Mouse (Mus musculus): Measurements from ENCODE around the gene Imp4.
"Not testable (repeated sequence)": the region's sequence is repeated elsewhere in the genome, so short reads cannot be mapped to it uniquely, and the experiment has no call there.

The Imp4 gene

GRCm38 (mm10) chr1:34439215-34439960 lies at the start of gene Imp4, which contains the start of gene Ccdc115:
Gene Imp4 (plus strand): TSS chr1:34439851.
Gene Ccdc115 (minus strand): TSS chr1:34439672.
- DNase-seq (ENCODE audit: low read depth, low spot score), result peak; percentile 99

- DNase-seq (ENCODE audit: low read depth, low spot score), result no peak
Observed at GRCm38 (mm10) chr1:34396321-34396720, 43.3 kb upstream of the Imp4 start.

- DNase-seq (ENCODE audit: low read depth, low spot score), result no peak
Observed at GRCm38 (mm10) chr1:34399182-34399953, 40.3 kb upstream of the Imp4 start.

GRCm38 (mm10) chr1:34428466-34428865 lies 11.2 kb upstream of the Imp4 start:
- no peak for DNase-seq (ENCODE audit: low read depth, low spot score)

GRCm38 (mm10) chr1:34429281-34429680 lies 10.4 kb upstream of the Imp4 start:
- DNase-seq (ENCODE audit: low read depth, low spot score), result no peak

- DNase-seq (ENCODE audit: low read depth, low spot score), result no peak
Observed at GRCm38 (mm10) chr1:34430981-34431380, 8.7 kb upstream of the Imp4 start.

GRCm38 (mm10) chr1:34431431-34431830 lies 8.2 kb upstream of the Imp4 start:
- no peak for DNase-seq (ENCODE audit: low read depth, low spot score)

- DNase-seq (ENCODE audit: low read depth, low spot score), result no peak
Observed at GRCm38 (mm10) chr1:34432411-34432775, 7.3 kb upstream of the Imp4 start.

- DNase-seq (ENCODE audit: low read depth, low spot score), result peak; percentile 72
Observed at GRCm38 (mm10) chr1:34432776-34433481, 6.7 kb upstream of the Imp4 start.

GRCm38 (mm10) chr1:34433891-34434521 lies 5.6 kb upstream of the Imp4 start:
- peak; percentile 71 for DNase-seq (ENCODE audit: low read depth, low spot score)

GRCm38 (mm10) chr1:34434660-34435160 lies 4.9 kb upstream of the Imp4 start:
- peak; percentile 94 for DNase-seq (ENCODE audit: low read depth, low spot score)

- DNase-seq (ENCODE audit: low read depth, low spot score), result no peak
Observed at GRCm38 (mm10) chr1:34435371-34436120, 4.1 kb upstream of the Imp4 start.

- no peak for DNase-seq (ENCODE audit: low read depth, low spot score)
Observed at GRCm38 (mm10) chr1:34436374-34436773, 3.3 kb upstream of the Imp4 start.

- DNase-seq (ENCODE audit: low read depth, low spot score), result not testable (repeated sequence)
Observed at GRCm38 (mm10) chr1:34437366-34437765, 2.3 kb upstream of the Imp4 start.

GRCm38 (mm10) chr1:34438381-34439051 lies 1.1 kb upstream of the Imp4 start:
- DNase-seq (ENCODE audit: low read depth, low spot score), result no peak

GRCm38 (mm10) chr1:34439961-34440630 lies 445 bp downstream of the Imp4 start:
- DNase-seq (ENCODE audit: low read depth, low spot score), result no peak

- DNase-seq (ENCODE audit: low read depth, low spot score), result no peak
Observed at GRCm38 (mm10) chr1:34443124-34443523, 3.5 kb downstream of the Imp4 start.

GRCm38 (mm10) chr1:34458431-34458830 lies 18.8 kb downstream of the Imp4 start:
- peak; percentile 47 for DNase-seq (ENCODE audit: low read depth, low spot score)

- peak; percentile 87 for DNase-seq (ENCODE audit: low read depth, low spot score)
Observed at GRCm38 (mm10) chr1:34459284-34460060, 19.8 kb downstream of the Imp4 start, which contains the start of gene Ptpn18. Gene Ptpn18 (plus strand): TSS chr1:34459762.
